Mouse (Mus musculus) erythroblast, embryonic 14.5 days (primary cell): ENCODE results near the gene Mafb.

Experiments
- GATA1 ChIP-seq: IDR thresholded peaks from 2 replicates; pipeline ENCODE4 v1.6.1; 2012; ENCODE audit warnings: low read length, inconsistent platforms, mixed read lengths
- TAL1 ChIP-seq: IDR thresholded peaks from 3 replicates; pipeline ENCODE4 v1.6.1; 2012; ENCODE audit warnings: low read length, inconsistent platforms, mixed read lengths

DNA sequence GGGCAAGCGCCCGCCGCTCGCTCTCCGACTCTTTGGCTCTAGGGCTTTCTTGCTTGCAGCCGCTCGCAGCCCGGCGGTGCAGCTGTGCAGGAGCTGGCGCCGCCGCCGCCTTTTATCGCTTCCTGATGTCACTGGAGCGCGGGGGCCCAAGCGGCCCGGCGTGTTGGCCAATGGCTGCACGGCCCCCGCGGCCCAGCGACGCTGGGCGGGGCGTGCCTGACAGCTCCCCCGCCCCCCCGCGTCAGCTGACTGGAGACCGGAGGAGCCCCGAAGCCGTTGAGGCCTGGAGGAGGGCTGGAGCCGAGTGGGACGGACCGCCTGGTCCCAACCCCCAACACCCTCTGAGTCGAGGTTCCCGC, at the start of gene Mafb:
- no peak for TF ChIP-seq GATA1
- TF ChIP-seq TAL1 = no peak
